Mouse (Mus musculus) kidney, embryonic 14.5 days (tissue): ENCODE data around the gene Tmprss11f. TPM values are rescaled to one million over a fixed set of nuclear protein-coding genes. Genes with fewer than 3 reads are reported as not detected.
"Not testable (repeated sequence)": the region's sequence is repeated elsewhere in the genome, so short reads cannot be mapped to it uniquely, and the experiment has no call there.

Experiments used
- ATAC-seq: fragments of 200-750 bp; cut with Nextera tagmentation; 2 replicates; pipeline ENCODE4 v1.8.0; 2017; ENCODE audit warnings: moderate number of reproducible peaks, mild to moderate bottlenecking, moderate TSS enrichment, moderate library complexity; ENCODE audit not compliant: low FRiP score, low TSS enrichment
- H3K27ac ChIP-seq: fragments of 300-500 bp; sonication (generic); 2 replicates; pipeline ENCODE4 v1.5.1; 2014; ENCODE audit warnings: low read depth, mild to moderate bottlenecking, low read length, moderate library complexity, mixed read lengths
- H3K27me3 ChIP-seq: fragments of 300-500 bp; sonication (generic); 2 replicates; pipeline ENCODE4 v1.6.1; 2014; ENCODE audit warnings: mild to moderate bottlenecking, low read length; ENCODE audit not compliant: control insufficient read depth, insufficient read depth
- H3K36me3 ChIP-seq: fragments of 300-500 bp; sonication (generic); 2 replicates; pipeline ENCODE4 v1.6.1; 2014; ENCODE audit warnings: low read length, mixed read lengths; ENCODE audit not compliant: control insufficient read depth, insufficient read depth
- H3K4me1 ChIP-seq: fragments of 300-500 bp; sonication (generic); 2 replicates; pipeline ENCODE4 v1.6.1; 2014; ENCODE audit warnings: low read length, mixed read lengths; ENCODE audit not compliant: control insufficient read depth, insufficient read depth
- H3K4me2 ChIP-seq: fragments of 300-500 bp; sonication (generic); replicated peaks from 2 replicates; pipeline ENCODE4 v1.6.1; 2014; ENCODE audit warnings: low read depth, mild to moderate bottlenecking, low read length
- H3K4me3 ChIP-seq: fragments of 300-500 bp; sonication (generic); 2 replicates; pipeline ENCODE4 v1.5.1; 2014; ENCODE audit warnings: mild to moderate bottlenecking, low read length
- H3K9ac ChIP-seq: fragments of 300-500 bp; sonication (generic); 2 replicates; pipeline ENCODE4 v1.6.1; 2014; ENCODE audit warnings: low read depth, mild to moderate bottlenecking, low read length, moderate library complexity
- H3K9me3 ChIP-seq: fragments of 300-500 bp; sonication (generic); 2 replicates; pipeline ENCODE4 v1.6.1; 2016; ENCODE audit warnings: low read length; ENCODE audit not compliant: control insufficient read depth
- WGBS: fragments of 180-500 bp; shearing (Covaris S2); extraction: QIAGEN DNeasy Blood & Tissue Kit; methylation state at CpG from one replicate; pipeline ENCODE4 v1.1.7; 2014; 5-methylcytosine and 5-hydroxymethylcytosine counted together
- polyA plus RNA-seq: library from polyadenylated mRNA; unstranded; fragments of >200 nt; fragmentation: Nextera tagmentation; extraction: Ambion mirVana; gene quantifications from 2 replicates; pipeline ENCODE4 v1.2.1, GENCODE M21; 2014

Tmprss11f gene
- polyA plus RNA-seq, 1 experiment from 2014 or later, result not detected

GRCm38 (mm10) chr5:86578761-86579160, 53.5 kb downstream of the Tmprss11f start:
- not testable (repeated sequence) for H3K4me1 ChIP-seq, H3K9me3 ChIP-seq, H3K4me3 ChIP-seq, ATAC-seq, H3K36me3 ChIP-seq, H3K4me2 ChIP-seq, H3K27me3 ChIP-seq, H3K27ac ChIP-seq, H3K9ac ChIP-seq
- WGBS, result 92% methylated on average over 8 of the region's 8 CpGs

- Histone ChIP-seq H3K4me3 (no peak overlapping the region), H3K4me2 (no peak overlapping the region), H3K9me3 (no peaks in the 10 kb centered on the region), H3K4me1 (no peaks in the 10 kb centered on the region), H3K27ac (no peak overlapping the region), H3K9ac (no peak overlapping the region), H3K27me3 (no peaks in the 10 kb centered on the region), H3K36me3 (no peaks in the 10 kb centered on the region)
- WGBS, result 89% methylated on average over 2 of the region's 2 CpGs
- ATAC-seq, result no peak
These were observed 85.5 kb downstream of the Tmprss11f start for GRCm38 (mm10) chr5:86546693-86547092.

GRCm38 (mm10) chr5:86540601-86541000, 91.6 kb downstream of the Tmprss11f start:
- no peaks in the 10 kb centered on the region for H3K27me3 ChIP-seq
- H3K9ac ChIP-seq, result no peak overlapping the region
- no peak overlapping the region for H3K27ac ChIP-seq
- no peaks in the 10 kb centered on the region for H3K4me1 ChIP-seq
- H3K4me2 ChIP-seq, result no peak overlapping the region
- H3K36me3 ChIP-seq, result no peaks in the 10 kb centered on the region
- 71% methylated on average over 3 of the region's 3 CpGs for WGBS
- H3K4me3 ChIP-seq, result no peak overlapping the region
- ATAC-seq, result no peak
- H3K9me3 ChIP-seq, result no peaks in the 10 kb centered on the region

GRCm38 (mm10) chr5:86528725-86529124, 103.5 kb downstream of the Tmprss11f start:
- Histone ChIP-seq H3K9me3 (no peaks in the 10 kb centered on the region), H3K27ac (no peak overlapping the region), H3K4me2 (no peak overlapping the region), H3K4me3 (no peak overlapping the region), H3K4me1 (no peaks in the 10 kb centered on the region), H3K9ac (no peak overlapping the region), H3K27me3 (no peaks in the 10 kb centered on the region), H3K36me3 (no peaks in the 10 kb centered on the region)
- WGBS, result 67% methylated on average over 2 of the region's 2 CpGs
- no peak for ATAC-seq

- Histone ChIP-seq H3K9me3 (no peaks in the 10 kb centered on the region), H3K4me3 (no peak within 1 kb of the TSS), H3K36me3 (no peaks in the 10 kb centered on the region), H3K27ac (no peak within 1 kb of the TSS), H3K9ac (no peak within 1 kb of the TSS), H3K4me2 (no peak within 1 kb of the TSS), H3K27me3 (no peaks in the 10 kb centered on the region), H3K4me1 (no peaks in the 10 kb centered on the region)
- WGBS, result 74% methylated on average over 9 of the region's 9 CpGs
- no peak for ATAC-seq
These were observed 113.7 kb downstream of the Tmprss11f start, which contains the start of gene Tmprss11g for GRCm38 (mm10) chr5:86518500-86518899. TSS of gene Tmprss11g (minus strand) at chr5:86518600.

- Histone ChIP-seq H3K9me3 (no peaks in the 10 kb centered on the region), H3K4me2 (no peak overlapping the region), H3K36me3 (no peaks in the 10 kb centered on the region), H3K4me3 (no peak overlapping the region), H3K9ac (no peak overlapping the region), H3K4me1 (no peaks in the 10 kb centered on the region), H3K27me3 (no peaks in the 10 kb centered on the region), H3K27ac (no peak overlapping the region)
- 81% methylated on average over 5 of the region's 5 CpGs for WGBS
- no peak for ATAC-seq
These were observed 120.7 kb downstream of the Tmprss11f start for GRCm38 (mm10) chr5:86511538-86511937.

GRCm38 (mm10) chr5:86493453-86493852, 138.8 kb downstream of the Tmprss11f start:
- no peaks in the 10 kb centered on the region for H3K4me1 ChIP-seq
- ATAC-seq, result no peak
- WGBS, result 84% methylated on average over 1 of the region's 1 CpGs

GRCm38 (mm10) chr5:86482562-86482961, 149.7 kb downstream of the Tmprss11f start:
- Histone ChIP-seq H3K4me1 (no peaks in the 10 kb centered on the region), H3K9ac (no peak overlapping the region), H3K27ac (no peak overlapping the region), H3K4me2 (no peak overlapping the region), H3K27me3 (no peaks in the 10 kb centered on the region), H3K36me3 (no peaks in the 10 kb centered on the region), H3K4me3 (no peak overlapping the region), H3K9me3 (no peaks in the 10 kb centered on the region)
- ATAC-seq, result no peak
- WGBS, result 80% methylated on average over 2 of the region's 2 CpGs

More at GRCm38 (mm10) chr5:86493453-86493852, 138.8 kb downstream of the Tmprss11f start:
- Histone ChIP-seq H3K4me3 (no peak overlapping the region), H3K4me2 (no peak overlapping the region), H3K9me3 (no peaks in the 10 kb centered on the region), H3K27ac (no peak overlapping the region), H3K36me3 (no peaks in the 10 kb centered on the region), H3K9ac (no peak overlapping the region), H3K27me3 (no peaks in the 10 kb centered on the region)

GRCm38 (mm10) chr5:86482031-86482430, 150.2 kb downstream of the Tmprss11f start:
- WGBS, result 88% methylated on average over 1 of the region's 1 CpGs
- Histone ChIP-seq H3K9ac (no peak overlapping the region), H3K27ac (no peak overlapping the region), H3K36me3 (no peaks in the 10 kb centered on the region), H3K4me2 (no peak overlapping the region), H3K9me3 (no peaks in the 10 kb centered on the region), H3K4me1 (no peaks in the 10 kb centered on the region), H3K4me3 (no peak overlapping the region), H3K27me3 (no peaks in the 10 kb centered on the region)
- ATAC-seq, result no peak
